Mouse (Mus musculus) kidney, adult 2 months (tissue): Measurements from ENCODE around the gene Fbxo41.

ENCODE experiments used
- CTCF ChIP-seq: fragments of 200-500 bp; conservative IDR thresholded peaks from 2 replicates; pipeline ENCODE4 v1.5.1; 2011; ENCODE audit warnings: low read depth, mild to moderate bottlenecking, control low read depth, low read length, moderate library complexity, mixed read lengths; ENCODE audit not compliant: insufficient read depth, insufficient read length
- POLR2A ChIP-seq: fragments of 200-500 bp; IDR thresholded peaks from one replicate; pipeline ENCODE4 v1.6.1; 2011; ENCODE audit warnings: low read depth, low read length, control low read depth

- TF ChIP-seq CTCF, result no peak
- no peak for TF ChIP-seq POLR2A
Observed at GRCm38 (mm10) chr6:85508602-85509001, 5.8 kb upstream of the Fbxo41 start.
